Mouse (Mus musculus): ENCODE measurements around the gene Ctf2.
"Not testable (repeated sequence)": the region's sequence is repeated elsewhere in the genome, so short reads cannot be mapped to it uniquely, and the experiment has no call there.

Gene Ctf2

GRCm38 (mm10) chr7:127732066-127732465 lies at the start of gene Ctf2:
Gene Ctf2, minus strand, starts transcription at chr7:127732166.
- not testable (repeated sequence) for DNase-seq (ENCODE audit: low read depth, low spot score)

- no peak for DNase-seq (ENCODE audit: low read depth, low spot score)
Observed at GRCm38 (mm10) chr7:127778350-127778749, 46.4 kb upstream of the Ctf2 start.

GRCm38 (mm10) chr7:127777474-127778266 lies 45.7 kb upstream of the Ctf2 start:
- DNase-seq (ENCODE audit: low read depth, low spot score), result peak; percentile 38

- DNase-seq (ENCODE audit: low read depth, low spot score), result peak; percentile 95
Observed at GRCm38 (mm10) chr7:127776878-127777473, 45.0 kb upstream of the Ctf2 start.

GRCm38 (mm10) chr7:127776426-127776825 lies 44.5 kb upstream of the Ctf2 start, which contains the start of gene Setd1a:
Gene Setd1a, plus strand, starts transcription at chr7:127776670.
- peak; percentile 74 for DNase-seq (ENCODE audit: low read depth, low spot score)

GRCm38 (mm10) chr7:127775837-127776236 lies 43.9 kb upstream of the Ctf2 start:
- not testable (repeated sequence) for DNase-seq (ENCODE audit: low read depth, low spot score)

GRCm38 (mm10) chr7:127773664-127774384 lies 41.9 kb upstream of the Ctf2 start:
- DNase-seq (ENCODE audit: low read depth, low spot score), result peak; percentile 70

- no peak for DNase-seq (ENCODE audit: low read depth, low spot score)
Observed at GRCm38 (mm10) chr7:127772557-127772956, 40.6 kb upstream of the Ctf2 start.

- no peak for DNase-seq (ENCODE audit: low read depth, low spot score)
Observed at GRCm38 (mm10) chr7:127772080-127772479, 40.1 kb upstream of the Ctf2 start.

GRCm38 (mm10) chr7:127771262-127771661 lies 39.3 kb upstream of the Ctf2 start:
- DNase-seq (ENCODE audit: low read depth, low spot score), result no peak

- no peak for DNase-seq (ENCODE audit: low read depth, low spot score)
Observed at GRCm38 (mm10) chr7:127770039-127770905, 38.3 kb upstream of the Ctf2 start.

GRCm38 (mm10) chr7:127769651-127770038 lies 37.7 kb upstream of the Ctf2 start, which contains the start of gene Orai3:
Gene Orai3, plus strand, starts transcription at chr7:127769815.
- DNase-seq (ENCODE audit: low read depth, low spot score), result peak; percentile 66

- peak; percentile 85 for DNase-seq (ENCODE audit: low read depth, low spot score)
Observed at GRCm38 (mm10) chr7:127768997-127769593, 37.1 kb upstream of the Ctf2 start.

GRCm38 (mm10) chr7:127768346-127768996 lies 36.5 kb upstream of the Ctf2 start:
- DNase-seq (ENCODE audit: low read depth, low spot score), result no peak

- no peak for DNase-seq (ENCODE audit: low read depth, low spot score)
Observed at GRCm38 (mm10) chr7:127767671-127768345, 35.8 kb upstream of the Ctf2 start.

- DNase-seq (ENCODE audit: low read depth, low spot score), result no peak
Observed at GRCm38 (mm10) chr7:127766851-127767609, 35.1 kb upstream of the Ctf2 start.

GRCm38 (mm10) chr7:127765756-127766155 lies 33.8 kb upstream of the Ctf2 start:
- DNase-seq (ENCODE audit: low read depth, low spot score), result no peak

- DNase-seq (ENCODE audit: low read depth, low spot score), result no peak
Observed at GRCm38 (mm10) chr7:127763642-127764041, 31.7 kb upstream of the Ctf2 start.

- DNase-seq (ENCODE audit: low read depth, low spot score), result peak; percentile 48
Observed at GRCm38 (mm10) chr7:127761026-127761425, 29.1 kb upstream of the Ctf2 start.
